Mouse (Mus musculus): ENCODE data around the gene 1500009C09Rik. TPM values are rescaled to one million over a fixed set of nuclear protein-coding genes. Genes with fewer than 3 reads are reported as not detected.

1500009C09Rik gene
- not detected for total RNA-seq (2023)

GRCm38 (mm10) chr15:82252097-82252496 lies at the start of gene 1500009C09Rik:
Gene 1500009C09Rik, plus strand, starts transcription at chr15:82252397.

DNA sequence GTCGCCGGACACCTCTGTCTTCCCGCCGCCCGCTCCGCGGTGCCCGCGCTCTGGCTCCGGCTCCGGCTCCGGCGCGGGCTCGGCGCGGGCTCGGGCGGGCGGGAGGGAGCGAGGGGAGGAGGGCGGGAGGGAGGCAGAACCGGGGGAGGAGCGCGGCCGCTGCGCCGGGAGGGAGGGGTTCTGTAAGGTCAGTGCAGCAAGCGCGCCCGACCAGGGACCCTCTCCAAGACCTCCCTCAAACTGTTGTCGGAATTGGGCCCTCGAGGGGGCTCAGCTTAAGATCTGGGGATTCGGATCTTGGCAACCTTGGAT lies 39.5 kb upstream of the 1500009C09Rik start, which contains the start of gene Shisa8:
TSS of gene Shisa8 (minus strand) at position 64 of the 312 bp plus-strand sequence.

DNA sequence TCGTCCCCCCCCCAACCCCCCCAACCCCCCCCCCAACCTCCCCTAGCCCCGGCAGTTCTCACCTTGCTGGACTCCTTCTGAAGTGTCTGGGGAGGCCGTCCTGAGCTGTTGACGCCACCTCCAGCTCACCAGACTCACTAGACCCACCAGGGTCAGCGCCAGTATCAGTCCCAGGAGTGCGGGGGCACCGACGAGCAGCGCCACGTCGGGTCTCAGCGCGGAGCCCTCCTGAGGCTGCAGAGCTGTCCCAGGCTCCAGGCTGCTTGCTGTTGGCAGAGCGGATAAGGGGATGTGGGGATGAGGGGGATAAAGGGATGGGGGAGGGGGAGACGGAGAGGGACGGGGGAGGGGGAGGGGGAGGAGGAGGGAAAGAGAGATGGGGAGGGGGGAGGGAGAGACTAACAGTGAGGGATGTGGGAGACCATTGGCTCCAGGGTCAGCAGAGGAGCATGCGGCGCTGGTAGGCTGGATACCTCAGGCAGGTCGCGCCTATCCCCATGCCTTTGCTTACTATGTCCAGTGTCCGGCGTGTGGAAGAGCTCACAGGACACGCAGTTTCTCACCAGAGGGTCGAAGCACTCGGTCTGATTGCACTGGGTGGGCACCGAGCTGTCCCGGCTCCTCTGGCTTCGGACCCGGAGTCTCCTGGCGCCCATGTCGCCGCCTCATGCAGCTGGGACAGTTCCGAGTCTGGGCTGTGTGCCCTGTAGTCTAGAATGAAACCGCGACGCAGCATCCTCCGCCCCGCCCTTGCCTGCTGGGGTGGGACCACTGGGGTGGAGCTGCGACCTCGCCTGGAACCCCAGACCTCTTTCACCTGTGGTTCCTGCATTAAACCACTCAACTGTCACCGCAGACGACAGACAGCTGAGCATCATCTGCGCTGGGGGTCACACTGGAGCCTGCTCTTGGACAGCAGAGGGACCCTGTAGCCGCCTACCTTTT lies 28.3 kb upstream of the 1500009C09Rik start, which contains the start of gene Tnfrsf13c:
TSS of gene Tnfrsf13c (minus strand) at position 713 of the 945 bp plus-strand sequence.

DNA sequence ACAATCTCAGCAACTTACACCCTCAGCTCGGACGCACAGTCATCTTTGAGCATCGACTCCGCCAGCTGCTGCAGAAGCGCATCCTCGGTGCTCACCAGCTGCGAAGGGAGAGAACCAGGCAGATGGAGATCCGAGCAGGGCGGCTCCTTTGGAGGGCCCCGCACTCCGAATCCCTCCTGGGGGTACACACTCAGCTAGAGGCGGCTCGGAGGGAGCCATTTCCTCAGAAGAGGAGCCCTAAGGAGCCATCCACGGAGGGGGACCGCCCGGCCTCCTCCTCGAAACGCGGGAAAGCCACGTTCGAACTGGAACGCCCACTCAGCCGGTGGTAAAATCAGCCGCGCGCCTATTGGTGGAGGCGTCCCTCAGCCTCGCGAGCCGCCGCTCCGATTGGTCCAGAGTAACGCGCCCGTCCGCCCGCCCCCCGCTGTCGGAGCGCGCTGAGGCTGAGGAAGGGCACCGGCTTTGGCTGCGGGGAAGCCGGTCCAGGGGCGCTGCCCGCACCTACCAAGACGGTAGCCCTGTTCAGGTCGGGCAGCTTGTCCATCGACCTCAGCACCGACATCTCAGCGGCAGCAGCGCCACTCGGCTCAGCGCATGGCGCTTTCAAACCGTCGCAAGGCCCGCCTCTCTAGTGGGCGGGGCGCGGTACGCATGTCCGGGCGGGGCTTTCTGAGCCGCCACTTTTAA lies 7.9 kb upstream of the 1500009C09Rik start, which contains the start of gene Cenpm:
TSS of gene Cenpm (minus strand) at position 634 of the 690 bp plus-strand sequence.

DNA sequence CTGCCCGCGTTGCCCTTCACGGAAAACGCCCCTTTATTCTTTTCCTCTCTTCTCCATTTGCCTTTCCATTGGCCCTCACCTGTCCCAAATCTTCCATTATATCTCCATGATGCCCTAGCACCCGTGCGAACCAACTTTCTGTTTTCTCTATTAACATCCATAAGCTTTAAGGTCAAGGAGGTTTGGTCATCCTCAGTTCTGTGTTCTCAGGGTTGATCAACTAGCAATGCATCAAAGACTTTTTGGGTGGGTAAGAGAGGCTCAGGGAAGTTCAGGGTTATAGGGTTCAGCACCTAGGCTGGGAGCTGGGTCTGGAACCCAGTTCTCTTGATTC lies 22.4 kb downstream of the 1500009C09Rik start, which contains the start of gene Sept3:
TSS of gene Sept3 (plus strand) at position 301 of the 334 bp plus-strand sequence.

DNA sequence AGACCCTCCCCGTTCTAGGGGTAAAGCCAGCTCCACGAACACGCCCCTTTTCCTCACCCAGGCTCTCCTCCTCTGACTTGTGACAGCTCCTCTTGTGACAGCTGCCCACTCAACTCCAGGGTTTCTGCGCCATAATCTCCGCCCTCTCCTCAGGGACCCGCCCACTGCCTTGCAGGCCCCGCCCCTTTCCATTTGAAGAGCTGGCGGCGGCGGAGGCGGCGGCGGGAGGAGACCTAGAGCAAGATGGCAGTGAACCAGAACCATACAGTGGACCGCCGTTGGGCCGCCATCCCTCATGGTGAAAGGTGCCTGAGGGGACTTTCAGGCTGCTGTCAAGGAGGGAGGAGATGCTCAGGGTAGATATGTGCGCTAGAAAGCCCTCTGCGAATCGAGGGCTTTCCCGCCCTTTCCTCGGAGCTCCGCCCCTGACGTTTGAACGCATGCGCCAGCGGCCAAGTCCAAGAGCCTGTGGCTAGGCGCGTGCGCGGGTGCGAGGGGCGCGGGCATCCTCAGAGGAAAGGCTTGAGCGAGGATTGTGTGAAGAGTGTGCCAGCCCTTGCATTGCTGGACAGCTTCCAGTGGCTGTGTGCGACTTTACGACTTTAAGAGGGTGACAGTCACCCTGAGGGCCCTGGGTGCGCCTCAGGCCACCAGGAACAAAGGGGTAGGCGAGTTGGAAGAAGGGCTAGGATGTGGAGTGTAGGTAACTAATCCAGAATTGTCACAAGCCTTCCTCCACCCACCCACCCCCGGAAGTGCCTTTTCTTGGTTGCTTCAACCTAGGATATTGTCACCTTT lies 46.8 kb downstream of the 1500009C09Rik start, which contains the start of gene Wbp2nl:
TSS of gene Wbp2nl (plus strand) at position 191 of the 798 bp plus-strand sequence.

Other genes with a start within 250 kb of the 1500009C09Rik start
- 23.9 TPM for gene Desi1, start 218.5 kb upstream of the 1500009C09Rik start, total RNA-seq (2023)
- gene Snu13, start 204.8 kb upstream of the 1500009C09Rik start, total RNA-seq (2023), result 93.2 TPM
- not detected for gene 4930407I10Rik, start 193.2 kb upstream of the 1500009C09Rik start, total RNA-seq (2023)
- not detected for gene Mei1, start 182.4 kb upstream of the 1500009C09Rik start, total RNA-seq (2023)
- 36.7 TPM for gene Ccdc134, start 124.5 kb upstream of the 1500009C09Rik start, total RNA-seq (2023)
- 211 TPM for gene Srebf2, start 105.2 kb upstream of the 1500009C09Rik start, total RNA-seq (2023)
- gene Shisa8, start 39.6 kb upstream of the 1500009C09Rik start, total RNA-seq (2023), result not detected
- 9.7 TPM for gene Tnfrsf13c, start 28.0 kb upstream of the 1500009C09Rik start, total RNA-seq (2023)
- not detected for gene Cenpm, start 7.6 kb upstream of the 1500009C09Rik start, total RNA-seq (2023)
- gene Sept3, start 22.5 kb downstream of the 1500009C09Rik start, total RNA-seq (2023), result not detected
- gene Wbp2nl, start 46.6 kb downstream of the 1500009C09Rik start, total RNA-seq (2023), result not detected
- 56.1 TPM for gene Naga, start 86.5 kb downstream of the 1500009C09Rik start, total RNA-seq (2023)
- 0.27 TPM for gene Pheta2, start 86.5 kb downstream of the 1500009C09Rik start, total RNA-seq (2023)
- 91.4 TPM for gene Smdt1, start 86.6 kb downstream of the 1500009C09Rik start, total RNA-seq (2023)
- 113 TPM for gene Ndufa6, start 101.9 kb downstream of the 1500009C09Rik start, total RNA-seq (2023)
- 11.1 TPM for gene Cyp2d22, start 127.9 kb downstream of the 1500009C09Rik start, total RNA-seq (2023)
- gene Cyp2d11, start 141.6 kb downstream of the 1500009C09Rik start, total RNA-seq (2023), result not detected
- gene Cyp2d10, start 154.8 kb downstream of the 1500009C09Rik start, total RNA-seq (2023), result not detected
- gene Cyp2d9, start 181.0 kb downstream of the 1500009C09Rik start, total RNA-seq (2023), result not detected

Measured in CD4-positive naive resting alpha-beta T cell, adult 57 days (primary cell).